Mouse (Mus musculus) brain, embryonic 14.5 days (tissue): ENCODE data around the gene Pwp2.

Experiments used
- CTCF ChIP-seq: fragments of 200-500 bp; IDR thresholded peaks from 2 replicates; pipeline ENCODE4 v1.5.1; 2012; ENCODE audit warnings: inconsistent platforms, mild to moderate bottlenecking, moderate library complexity, borderline replicate concordance; ENCODE audit not compliant: insufficient read depth, insufficient read length; ENCODE audit errors: extremely low read depth
- POLR2A ChIP-seq: fragments of 200-500 bp; IDR thresholded peaks from 2 replicates; pipeline ENCODE4 v1.6.1; 2012; ENCODE audit warnings: mild to moderate bottlenecking, inconsistent platforms, borderline replicate concordance; ENCODE audit not compliant: poor library complexity, insufficient read depth, insufficient read length, severe bottlenecking; ENCODE audit errors: extremely low read depth

- TF ChIP-seq POLR2A = no peak
- TF ChIP-seq CTCF = no peak
Measured at GRCm38 (mm10) chr10:78127931-78128330, 57.0 kb downstream of the Pwp2 start.
